Mouse (Mus musculus): Measurements from ENCODE around the gene Epb41l3.

The Epb41l3 gene

GRCm38 (mm10) chr17:69187794-69188193 is 112.3 kb downstream of the Epb41l3 start:
- no peak for DNase-seq (ENCODE audit: low spot score)

- DNase-seq (ENCODE audit: low spot score): no peak
Measured at GRCm38 (mm10) chr17:69192863-69193493, 117.5 kb downstream of the Epb41l3 start.

DNA sequence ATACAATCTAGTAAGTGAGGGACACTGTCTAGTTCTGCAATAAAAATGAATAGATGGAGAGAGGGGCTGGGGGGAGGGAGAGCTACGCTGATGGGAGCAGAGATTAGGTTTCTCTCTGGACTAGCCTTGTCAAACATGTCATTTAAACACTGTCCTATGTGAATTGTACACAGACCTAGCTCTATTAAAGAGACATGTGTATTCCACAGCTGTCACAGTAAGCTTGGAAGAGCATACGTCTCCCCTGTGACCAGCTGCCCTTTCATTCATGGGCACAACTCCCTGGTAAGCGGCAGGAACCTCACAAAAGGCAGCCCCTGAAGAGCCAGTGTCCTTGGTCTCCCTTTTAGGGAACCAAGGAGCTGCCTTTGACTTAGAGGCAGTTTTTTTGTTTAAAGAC is 119.1 kb downstream of the Epb41l3 start:
- DNase-seq (ENCODE audit: low spot score): no peak

- DNase-seq (ENCODE audit: low spot score): no peak
Measured at GRCm38 (mm10) chr17:69195758-69196157, 120.3 kb downstream of the Epb41l3 start.

GRCm38 (mm10) chr17:69196656-69197055 is 121.2 kb downstream of the Epb41l3 start:
- no peak for DNase-seq (ENCODE audit: low spot score)

DNA sequence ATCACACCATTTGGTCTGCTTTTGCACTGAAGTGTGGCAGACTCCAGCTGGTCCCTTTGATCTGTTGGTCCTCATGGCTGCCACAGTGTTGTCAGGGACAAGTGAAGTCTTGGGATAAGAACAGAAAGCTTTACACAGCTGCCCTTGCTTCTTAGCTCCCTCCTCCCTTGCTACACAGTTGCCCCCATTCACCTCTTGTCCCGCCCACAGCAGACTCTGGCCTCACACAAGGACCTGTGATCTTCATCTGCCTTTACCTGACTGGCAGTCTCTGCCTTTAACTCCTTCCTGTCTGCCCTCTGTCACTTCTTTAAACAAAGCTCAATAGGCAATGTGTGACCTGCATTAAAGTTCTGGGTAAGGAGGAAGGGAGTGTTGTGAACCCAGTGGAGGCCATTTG is 123.3 kb downstream of the Epb41l3 start:
- DNase-seq (ENCODE audit: low spot score): no peak

DNA sequence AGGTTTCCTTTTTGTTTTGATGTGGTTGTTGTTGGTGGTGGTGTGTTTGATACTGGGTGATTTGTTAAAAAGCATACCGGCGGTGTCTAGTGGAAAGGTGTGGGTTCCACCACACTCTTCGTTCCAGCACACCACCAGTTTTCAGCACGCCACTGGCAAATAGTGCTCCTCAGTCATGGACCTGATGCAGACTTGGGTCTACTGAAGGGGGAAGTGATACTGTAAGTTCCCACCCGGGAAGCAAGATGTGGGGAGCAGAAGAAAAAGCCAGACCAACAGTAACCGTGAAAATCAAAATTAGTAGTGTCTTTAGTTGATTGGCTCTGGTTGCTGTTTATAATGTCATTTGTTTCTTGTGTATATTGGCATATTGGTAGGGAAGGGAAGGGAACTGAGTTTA is 124.3 kb downstream of the Epb41l3 start:
- DNase-seq (ENCODE audit: low spot score): no peak

DNA sequence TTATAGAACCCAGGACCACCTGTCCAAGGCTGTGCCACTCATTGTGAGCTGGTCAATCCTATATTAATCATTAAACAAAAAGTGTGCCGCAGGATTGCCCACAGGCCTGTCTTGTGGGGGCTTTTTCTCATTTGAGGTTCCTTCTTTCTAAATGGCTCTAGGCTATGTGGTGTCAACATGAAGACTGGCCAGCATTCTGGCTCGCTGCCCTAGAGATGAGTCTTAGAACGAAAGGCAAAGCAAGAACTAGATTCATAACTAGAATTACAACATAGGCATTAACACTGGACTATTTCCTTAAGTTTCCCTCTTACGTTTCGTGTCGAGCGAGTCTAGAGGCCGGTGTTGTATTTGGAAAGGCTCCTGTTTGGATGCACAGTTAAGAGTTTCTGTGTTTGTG is 125.5 kb downstream of the Epb41l3 start:
- no peak for DNase-seq (ENCODE audit: low spot score)

GRCm38 (mm10) chr17:69205282-69205999 is 130.0 kb downstream of the Epb41l3 start:
- DNase-seq (ENCODE audit: low spot score): no peak

GRCm38 (mm10) chr17:69207562-69208312 is 132.3 kb downstream of the Epb41l3 start:
- DNase-seq (ENCODE audit: low spot score): no peak

GRCm38 (mm10) chr17:69211065-69211464 is 135.6 kb downstream of the Epb41l3 start:
- no peak for DNase-seq (ENCODE audit: low spot score)

DNA sequence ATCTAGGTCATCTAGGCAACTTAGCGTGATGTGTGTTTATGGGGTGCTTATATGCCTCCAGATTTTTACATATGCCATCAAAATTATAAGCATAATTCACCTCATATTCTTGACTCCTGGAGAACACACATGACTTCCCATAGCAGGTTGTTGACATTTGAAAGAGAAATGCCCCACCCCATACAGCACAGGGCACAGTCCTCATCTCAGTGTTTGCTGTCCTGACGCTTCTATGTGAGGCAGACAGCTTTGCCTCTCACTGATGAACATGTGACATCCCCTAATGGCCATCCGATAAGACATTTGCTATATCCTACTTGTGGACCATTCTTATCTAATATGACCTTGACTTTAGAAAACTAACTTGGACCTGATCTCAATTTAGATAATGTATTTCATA is 140.6 kb downstream of the Epb41l3 start:
- DNase-seq (ENCODE audit: low spot score): no peak

DNA sequence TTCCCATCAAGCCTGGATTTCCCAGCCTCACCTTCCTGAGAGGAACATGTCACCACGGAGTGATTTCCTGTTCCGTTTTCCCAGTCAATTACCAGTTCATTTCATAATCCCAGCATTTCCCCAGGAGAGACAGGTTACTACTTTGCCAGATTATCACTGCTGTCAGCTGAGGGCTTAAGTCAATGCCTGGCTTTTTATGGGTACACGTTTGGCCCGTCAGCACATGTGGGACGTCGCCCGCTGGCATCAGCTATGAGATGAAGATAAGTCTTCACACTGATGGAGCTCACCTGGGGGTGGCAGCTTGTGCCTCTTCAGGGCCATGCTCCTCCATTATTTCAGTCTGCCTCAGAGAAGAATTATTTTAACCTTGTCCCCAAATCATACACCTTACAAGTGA is 145.4 kb downstream of the Epb41l3 start:
- DNase-seq (ENCODE audit: low spot score): no peak

DNA sequence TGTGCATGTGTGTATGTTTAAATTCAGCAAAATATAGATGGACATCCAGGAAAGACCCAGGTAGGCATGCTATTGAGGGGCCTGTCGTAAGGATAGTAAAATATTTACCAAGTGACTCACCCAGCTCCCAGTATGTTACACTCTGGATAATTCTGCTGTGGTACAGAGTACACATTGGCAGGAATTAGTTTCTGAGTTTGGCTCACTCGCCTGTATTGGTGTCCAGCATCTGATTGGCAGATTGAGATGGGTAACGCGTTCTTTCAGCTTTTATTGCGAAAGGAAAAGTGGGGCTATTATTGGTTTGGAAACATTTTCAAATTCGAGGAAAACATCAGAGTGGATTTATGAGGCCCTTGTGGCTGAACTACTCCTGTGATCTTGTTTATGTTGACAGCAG is 145.9 kb downstream of the Epb41l3 start:
- no peak for DNase-seq (ENCODE audit: low spot score)

DNA sequence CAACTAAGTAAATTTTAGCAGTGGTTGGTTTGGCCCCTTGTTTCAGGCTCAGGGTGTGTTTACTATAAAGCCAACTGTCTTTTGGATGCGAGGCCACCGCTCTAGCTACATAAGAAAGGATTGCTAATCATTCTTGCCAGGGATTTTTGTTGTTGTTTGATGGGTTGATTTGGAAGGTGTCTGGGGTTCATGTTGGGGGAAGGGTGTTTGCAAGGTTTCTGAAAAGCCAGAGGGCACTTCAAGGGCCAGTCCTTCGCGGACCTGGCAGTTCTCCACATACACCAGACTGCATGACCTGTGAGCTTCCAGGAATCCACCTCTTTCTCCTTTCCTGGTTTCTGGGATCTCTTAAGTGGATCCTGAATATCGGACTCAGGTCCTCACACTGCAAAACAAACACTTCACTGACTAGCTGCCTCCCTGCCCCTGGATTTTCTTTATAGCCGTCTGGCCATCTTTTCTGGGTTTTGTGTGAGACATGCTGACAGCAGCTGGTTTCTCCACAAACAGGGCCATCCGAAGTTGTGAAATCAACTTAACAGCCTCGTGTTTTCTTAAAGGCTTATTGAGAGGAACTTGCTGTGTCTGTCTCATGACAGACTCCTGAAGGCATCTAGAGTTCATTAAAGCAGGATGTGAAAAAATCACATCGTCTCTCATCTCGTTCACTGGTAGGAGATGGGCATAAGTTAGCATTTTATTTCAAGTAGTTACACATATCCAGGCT is 146.6 kb downstream of the Epb41l3 start:
- no peak for DNase-seq (ENCODE audit: low spot score)

DNA sequence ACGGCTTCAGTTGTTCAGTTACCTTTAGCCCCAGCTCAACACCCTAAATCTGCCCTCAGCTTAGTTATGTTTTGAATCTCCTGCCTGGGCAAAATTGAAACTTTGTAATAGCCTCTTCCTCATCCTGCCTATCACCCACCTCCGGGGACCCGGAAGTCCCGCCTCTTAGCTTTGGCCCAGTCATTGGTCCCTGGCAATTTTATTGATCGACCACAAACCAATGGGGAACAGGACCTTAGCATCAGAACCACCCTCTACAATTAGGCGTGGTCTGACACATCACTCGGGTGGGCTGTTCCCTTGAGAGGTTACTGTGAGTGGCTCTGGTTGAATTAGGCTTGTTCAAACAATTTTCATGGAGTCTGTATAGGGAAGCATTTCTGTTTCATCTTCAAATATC is 150.5 kb downstream of the Epb41l3 start:
- DNase-seq (ENCODE audit: low spot score): no peak

DNA sequence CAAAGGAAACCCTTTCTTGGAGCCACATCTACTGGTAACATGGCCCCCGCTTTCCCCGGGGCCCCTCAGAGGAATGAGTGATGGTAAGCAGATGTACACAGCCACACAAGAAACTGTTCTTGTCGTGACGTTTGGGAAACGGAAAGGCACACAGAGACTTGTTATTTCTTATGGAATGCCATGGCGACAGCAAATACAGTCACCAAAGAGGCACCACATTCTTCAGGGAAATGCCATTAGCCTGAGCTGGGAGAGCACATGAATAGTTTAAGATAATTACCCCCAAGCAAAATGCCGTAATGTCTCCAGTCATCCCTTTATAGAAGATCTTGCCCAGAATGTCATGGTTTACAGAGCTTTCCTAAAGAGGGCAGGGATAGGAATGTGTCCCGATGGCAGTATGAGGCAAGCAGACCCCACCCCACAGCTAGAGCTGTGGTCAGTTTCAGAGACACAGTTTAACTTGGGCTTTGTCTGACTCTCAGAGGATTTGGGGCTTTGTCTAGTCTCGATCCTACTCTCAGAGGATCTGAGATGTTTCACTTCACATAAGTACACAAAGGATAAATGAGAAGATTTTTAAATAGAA is 152.0 kb downstream of the Epb41l3 start:
- no peak for DNase-seq (ENCODE audit: low spot score)

- DNase-seq (ENCODE audit: low spot score): no peak
Measured at GRCm38 (mm10) chr17:69229451-69229850, 154.0 kb downstream of the Epb41l3 start.

DNA sequence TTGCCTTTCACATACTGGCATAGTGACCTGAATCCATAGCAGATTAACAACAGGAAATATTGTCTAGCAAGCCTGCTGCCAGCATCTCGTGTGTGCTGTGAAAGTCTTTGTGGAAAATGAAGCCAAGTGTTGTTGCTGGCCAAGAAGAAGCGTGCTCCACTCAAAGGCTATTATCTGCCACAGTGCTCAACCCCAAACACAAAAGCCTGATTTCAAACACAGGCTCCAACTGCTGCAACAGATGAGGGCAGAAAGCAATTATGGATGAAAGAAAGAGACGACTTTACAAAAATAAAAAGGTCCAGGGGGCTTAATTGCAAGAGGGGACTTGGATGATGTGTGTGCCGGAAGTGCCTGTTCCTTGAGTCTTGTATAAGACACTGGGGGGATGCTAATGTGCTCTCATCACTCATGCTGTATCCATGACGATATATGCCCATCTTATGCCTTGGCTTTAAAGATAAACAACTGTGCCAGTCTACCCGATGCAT is 154.7 kb downstream of the Epb41l3 start:
- DNase-seq (ENCODE audit: low spot score): no peak

- no peak for DNase-seq (ENCODE audit: low spot score)
Measured at GRCm38 (mm10) chr17:69231360-69231759, 155.9 kb downstream of the Epb41l3 start.

- DNase-seq (ENCODE audit: low spot score): no peak
Measured at GRCm38 (mm10) chr17:69237172-69237571, 161.7 kb downstream of the Epb41l3 start.

- DNase-seq (ENCODE audit: low spot score): no peak
Measured at GRCm38 (mm10) chr17:69238810-69239373, 163.4 kb downstream of the Epb41l3 start.

All from urinary bladder, postnatal 25 days (tissue).